Mouse (Mus musculus) stomach, postnatal 0 days (tissue): ENCODE results near the gene Nckap1l.

Source experiments
- CTCF ChIP-seq: IDR thresholded peaks from 2 replicates; pipeline ENCODE4 v1.5.1; 2016; ENCODE audit warnings: antibody characterized with exemption, low read depth, mild to moderate bottlenecking, moderate library complexity
- EP300 ChIP-seq: optimal IDR thresholded peaks from 2 replicates; pipeline ENCODE3; 2016; ENCODE audit warnings: antibody characterized with exemption

DNA sequence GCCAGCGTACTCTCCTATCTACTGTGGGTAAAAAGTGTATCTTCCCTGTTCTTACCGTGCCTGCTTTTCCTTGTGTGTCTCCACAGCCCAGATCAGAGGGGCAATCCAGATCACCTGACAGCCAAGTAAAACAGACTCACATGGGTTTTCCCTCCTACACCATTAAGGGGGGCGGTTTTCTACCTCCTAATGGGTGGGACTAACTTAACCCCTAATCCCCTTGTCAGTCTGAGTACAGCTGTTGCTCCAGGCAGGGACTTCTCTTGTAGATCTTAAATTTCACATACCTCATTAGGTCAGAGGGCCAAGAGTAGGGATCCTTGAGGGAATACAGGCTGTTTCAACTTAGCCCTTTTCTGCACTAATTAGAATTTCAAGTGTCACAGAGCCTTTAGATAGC, 44.6 kb downstream of the Nckap1l start:
- TF ChIP-seq CTCF: no peak
- no peak for TF ChIP-seq EP300
